Mouse (Mus musculus): ENCODE measurements at regions not wholly inside any gene's neighbourhood (a gene's known extent, or its start where the extent isn't known, plus 50 kb on each side); places are given as distances from the start of the nearest gene placed in this dataset.

DNA sequence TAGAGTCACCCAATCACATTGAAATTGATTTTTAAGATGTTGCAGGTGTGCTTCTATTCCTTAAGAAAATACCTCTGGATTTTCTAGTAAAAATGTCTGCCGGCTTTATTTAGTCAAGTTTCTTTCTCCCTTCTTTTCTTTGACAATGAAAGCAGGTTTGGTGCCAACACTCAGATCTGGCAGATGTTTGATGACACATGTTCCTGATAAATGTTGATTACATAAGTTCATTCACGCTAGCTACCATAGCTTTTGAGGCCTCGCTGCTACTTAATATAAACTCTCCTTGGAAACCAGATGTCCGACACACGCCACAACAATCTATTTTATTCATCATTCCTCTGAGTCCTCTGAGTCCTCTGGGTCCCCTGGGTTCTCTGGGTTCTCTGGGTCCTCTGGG lies 195.7 kb upstream of the Lpp start:
- H3K27me3 ChIP-seq (replicated peaks) = no peaks in the 10 kb centered on the region
- no peak overlapping the region for H3K4me3 ChIP-seq (replicated peaks)
- no peak for ATAC-seq (ENCODE audit: low FRiP score)
- H3K9me3 ChIP-seq (replicated peaks) = no peaks in the 10 kb centered on the region
- H3K4me1 ChIP-seq = no peaks in the 10 kb centered on the region
- H3K27ac ChIP-seq (replicated peaks) = no peak overlapping the region
- no peak overlapping the region for H3K4me2 ChIP-seq
- 74% methylated on average over 5 of the region's 5 CpGs for WGBS
- H3K9ac ChIP-seq (replicated peaks) = no peak overlapping the region
- no peaks in the 10 kb centered on the region for H3K36me3 ChIP-seq

DNA sequence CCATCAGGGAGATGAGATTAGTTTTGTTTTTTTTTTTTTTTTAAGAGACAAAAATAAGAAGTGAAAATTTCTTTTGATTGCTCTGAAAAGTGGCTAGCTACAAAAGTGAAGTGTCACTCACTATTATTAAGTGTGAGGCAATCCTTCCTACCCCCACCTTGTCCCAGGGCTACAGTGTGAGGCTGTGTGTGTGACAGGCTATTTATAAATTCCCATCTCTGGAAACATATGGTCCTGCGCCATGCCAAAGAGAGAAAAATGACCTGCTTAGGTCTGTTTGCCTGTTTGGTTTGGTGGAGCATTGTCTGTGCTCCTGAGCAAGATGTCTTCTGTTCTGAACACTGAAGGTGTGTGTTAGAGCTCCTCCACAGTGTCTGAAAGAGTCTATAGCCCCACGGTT lies 199.4 kb upstream of the Lpp start:
- H3K9me3 ChIP-seq (replicated peaks) = no peaks in the 10 kb centered on the region
- no peaks in the 10 kb centered on the region for H3K36me3 ChIP-seq
- ATAC-seq (ENCODE audit: low FRiP score) = no peak
- no peak overlapping the region for H3K27ac ChIP-seq (replicated peaks)
- no peak overlapping the region for H3K9ac ChIP-seq (replicated peaks)
- no peaks in the 10 kb centered on the region for H3K4me1 ChIP-seq
- H3K4me3 ChIP-seq (replicated peaks) = no peak overlapping the region
- H3K27me3 ChIP-seq (replicated peaks) = no peaks in the 10 kb centered on the region
- H3K4me2 ChIP-seq = no peak overlapping the region
- 82% methylated on average over 2 of the region's 2 CpGs for WGBS

DNA sequence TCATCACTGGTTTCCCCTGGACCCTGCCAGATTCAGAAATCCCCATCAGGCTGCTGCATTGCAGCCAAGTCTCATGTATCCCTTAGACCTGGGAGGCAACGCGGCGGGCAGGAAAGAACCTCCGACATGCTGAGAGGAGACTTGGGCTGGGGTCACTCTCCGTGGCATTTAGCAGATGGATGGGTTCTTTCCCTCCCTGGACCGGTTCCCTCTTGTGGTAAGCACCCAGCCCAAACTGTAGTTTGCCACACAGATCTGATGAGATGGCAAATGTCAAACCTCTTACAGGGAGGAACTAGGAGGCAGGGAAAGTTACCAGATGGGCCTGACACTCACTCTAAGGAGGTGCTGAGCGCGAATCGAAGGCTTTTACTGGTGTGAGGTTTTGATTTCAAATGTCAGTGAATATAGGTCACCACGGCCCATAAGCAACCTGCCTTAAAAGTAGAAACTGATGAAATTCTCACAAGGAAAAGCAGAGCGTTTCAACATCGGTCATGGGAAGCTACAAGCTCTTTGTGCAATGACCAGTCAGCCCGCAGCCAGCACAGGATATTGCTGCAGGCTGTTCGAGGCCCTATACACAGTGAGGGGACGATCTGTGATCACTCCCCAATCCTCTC lies 199.9 kb upstream of the Lpp start:
- Histone ChIP-seq H3K9me3 (replicated peaks) (no peaks in the 10 kb centered on the region), H3K4me2 (no peak overlapping the region), H3K36me3 (no peaks in the 10 kb centered on the region), H3K27ac (replicated peaks) (no peak overlapping the region), H3K4me3 (replicated peaks) (no peak overlapping the region), H3K9ac (replicated peaks) (no peak overlapping the region), H3K27me3 (replicated peaks) (no peaks in the 10 kb centered on the region), H3K4me1 (no peaks in the 10 kb centered on the region)
- no peak for ATAC-seq (ENCODE audit: low FRiP score)
- WGBS = 70% methylated on average over 15 of the region's 15 CpGs

DNA sequence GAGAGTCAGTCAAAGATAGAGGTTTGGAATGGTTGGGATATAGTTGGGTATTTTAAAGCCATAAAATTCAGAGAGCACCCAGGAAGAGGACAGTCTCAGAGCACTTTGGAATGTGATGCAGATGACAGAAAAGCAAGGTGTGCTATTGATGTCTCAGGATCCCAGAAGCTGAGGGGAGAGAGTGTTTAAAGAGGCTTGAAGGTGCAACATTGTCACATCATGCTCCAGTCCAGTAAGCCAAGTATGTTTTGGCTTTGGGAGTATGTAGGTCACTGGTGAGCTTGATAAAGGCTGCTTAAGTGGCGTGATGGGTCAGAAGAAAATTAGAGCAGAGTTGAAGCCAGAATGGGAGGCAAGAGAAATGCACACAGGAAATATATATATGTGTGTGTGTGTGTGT lies 201.3 kb upstream of the Lpp start:
- Histone ChIP-seq H3K4me2 (no peak overlapping the region), H3K27me3 (replicated peaks) (no peaks in the 10 kb centered on the region), H3K4me3 (replicated peaks) (no peak overlapping the region), H3K9me3 (replicated peaks) (no peaks in the 10 kb centered on the region), H3K27ac (replicated peaks) (no peak overlapping the region), H3K4me1 (no peaks in the 10 kb centered on the region), H3K36me3 (no peaks in the 10 kb centered on the region), H3K9ac (replicated peaks) (no peak overlapping the region)
- ATAC-seq (ENCODE audit: low FRiP score) = no peak
- WGBS = 85% methylated on average over 1 of the region's 1 CpGs

DNA sequence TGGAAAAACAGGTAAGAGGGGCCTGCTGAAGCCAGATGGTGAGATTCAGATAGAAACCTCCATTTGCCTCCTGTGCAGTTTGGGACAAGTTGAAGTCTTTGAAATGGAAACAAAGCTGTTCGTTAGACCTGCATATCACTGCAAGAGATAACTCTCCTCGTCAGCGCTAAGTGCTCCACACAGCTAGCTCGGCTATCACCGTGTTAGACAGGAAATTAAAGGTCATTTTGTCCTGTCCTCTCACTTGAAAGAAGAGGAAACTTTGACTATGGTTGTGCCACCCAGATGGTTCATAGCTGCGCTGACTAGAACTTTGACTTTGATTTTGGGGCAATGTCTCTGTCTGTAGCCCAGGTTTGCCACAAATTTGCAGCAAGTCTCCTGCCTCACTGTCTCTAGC lies 198.5 kb upstream of the Bcl6 start:
- Histone ChIP-seq H3K4me2 (no peak overlapping the region), H3K9me3 (replicated peaks) (no peaks in the 10 kb centered on the region), H3K4me1 (no peaks in the 10 kb centered on the region), H3K36me3 (no peaks in the 10 kb centered on the region), H3K9ac (replicated peaks) (no peak overlapping the region), H3K27me3 (replicated peaks) (no peaks in the 10 kb centered on the region), H3K4me3 (replicated peaks) (no peak overlapping the region), H3K27ac (replicated peaks) (no peak overlapping the region)
- WGBS = 89% methylated on average over 6 of the region's 6 CpGs
- ATAC-seq (ENCODE audit: low FRiP score) = no peak

DNA sequence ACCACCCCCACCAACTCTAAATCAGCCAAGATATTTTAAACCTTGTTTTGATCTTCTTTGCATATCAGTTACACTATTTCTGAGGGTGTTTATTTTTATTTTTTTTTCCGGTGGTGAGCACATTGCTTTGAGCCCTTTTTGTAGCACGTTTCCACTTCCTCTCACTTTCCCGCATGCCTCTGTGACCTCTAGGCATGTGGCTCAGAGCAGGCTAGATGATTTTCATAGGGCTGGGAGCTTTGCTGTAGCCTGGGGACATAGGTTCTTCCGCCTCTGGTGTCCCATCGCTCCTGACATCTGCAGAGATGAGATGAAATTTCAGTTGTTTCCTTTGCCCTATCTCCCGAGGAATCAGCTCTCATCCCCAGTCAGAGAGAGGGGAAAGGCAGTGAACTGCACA lies 197.3 kb upstream of the Bcl6 start:
- H3K4me1 ChIP-seq = no peaks in the 10 kb centered on the region
- no peaks in the 10 kb centered on the region for H3K9me3 ChIP-seq (replicated peaks)
- WGBS = 80% methylated on average over 6 of the region's 6 CpGs
- H3K4me3 ChIP-seq (replicated peaks) = no peak overlapping the region
- H3K27me3 ChIP-seq (replicated peaks) = no peaks in the 10 kb centered on the region
- H3K36me3 ChIP-seq = no peaks in the 10 kb centered on the region
- H3K9ac ChIP-seq (replicated peaks) = no peak overlapping the region
- ATAC-seq (ENCODE audit: low FRiP score) = no peak
- no peak overlapping the region for H3K4me2 ChIP-seq
- no peak overlapping the region for H3K27ac ChIP-seq (replicated peaks)

DNA sequence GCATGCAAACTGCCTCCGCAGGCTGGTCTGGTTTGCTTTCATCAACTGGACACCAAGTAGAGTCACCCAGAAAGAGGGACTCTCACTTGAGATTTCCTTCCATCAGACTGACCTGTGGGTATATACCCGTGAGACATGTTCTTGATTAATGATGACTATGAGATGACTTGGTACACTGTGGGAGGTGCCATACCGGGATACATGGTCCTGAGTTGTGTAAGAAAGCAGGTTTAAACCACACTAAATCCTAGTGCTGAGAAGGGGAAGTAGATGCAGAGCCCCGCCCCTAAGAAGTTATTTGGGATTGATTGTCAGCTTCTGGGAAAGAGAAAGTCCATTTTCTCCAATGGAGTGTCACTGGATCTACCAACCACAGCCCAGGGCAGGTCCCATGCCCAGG lies 196.2 kb upstream of the Bcl6 start:
- Histone ChIP-seq H3K4me3 (replicated peaks) (no peak overlapping the region), H3K9me3 (replicated peaks) (no peaks in the 10 kb centered on the region), H3K27me3 (replicated peaks) (no peaks in the 10 kb centered on the region), H3K4me1 (no peaks in the 10 kb centered on the region), H3K9ac (replicated peaks) (no peak overlapping the region), H3K27ac (replicated peaks) (no peak overlapping the region), H3K4me2 (no peak overlapping the region), H3K36me3 (no peaks in the 10 kb centered on the region)
- ATAC-seq (ENCODE audit: low FRiP score) = no peak
- 80% methylated on average over 4 of the region's 4 CpGs for WGBS

DNA sequence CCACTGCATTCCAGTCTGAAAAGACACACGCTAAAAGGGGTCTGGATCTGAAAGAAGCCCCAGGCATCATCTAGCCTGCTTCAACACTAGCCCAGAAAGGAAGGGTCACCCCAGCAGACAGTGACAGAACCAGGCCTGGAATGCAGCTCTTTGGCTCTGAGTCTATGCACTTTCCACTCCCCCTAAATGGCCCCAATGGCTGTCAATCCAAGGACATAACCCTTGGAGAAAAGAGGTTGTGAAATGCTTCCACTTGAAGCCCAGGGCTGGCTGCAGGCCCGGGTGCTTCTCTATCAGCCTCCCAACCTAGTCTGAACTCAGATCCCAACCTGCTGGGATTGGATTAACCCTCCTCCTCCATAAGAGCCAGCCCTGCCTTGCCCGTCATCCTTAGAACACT lies 194.6 kb upstream of the Bcl6 start:
- H3K36me3 ChIP-seq = no peaks in the 10 kb centered on the region
- no peak overlapping the region for H3K27ac ChIP-seq (replicated peaks)
- H3K9me3 ChIP-seq (replicated peaks) = no peaks in the 10 kb centered on the region
- no peak overlapping the region for H3K9ac ChIP-seq (replicated peaks)
- WGBS = 83% methylated on average over 3 of the region's 3 CpGs
- no peaks in the 10 kb centered on the region for H3K27me3 ChIP-seq (replicated peaks)
- no peak overlapping the region for H3K4me3 ChIP-seq (replicated peaks)
- no peak for ATAC-seq (ENCODE audit: low FRiP score)
- no peak overlapping the region for H3K4me2 ChIP-seq
- H3K4me1 ChIP-seq = no peaks in the 10 kb centered on the region

DNA sequence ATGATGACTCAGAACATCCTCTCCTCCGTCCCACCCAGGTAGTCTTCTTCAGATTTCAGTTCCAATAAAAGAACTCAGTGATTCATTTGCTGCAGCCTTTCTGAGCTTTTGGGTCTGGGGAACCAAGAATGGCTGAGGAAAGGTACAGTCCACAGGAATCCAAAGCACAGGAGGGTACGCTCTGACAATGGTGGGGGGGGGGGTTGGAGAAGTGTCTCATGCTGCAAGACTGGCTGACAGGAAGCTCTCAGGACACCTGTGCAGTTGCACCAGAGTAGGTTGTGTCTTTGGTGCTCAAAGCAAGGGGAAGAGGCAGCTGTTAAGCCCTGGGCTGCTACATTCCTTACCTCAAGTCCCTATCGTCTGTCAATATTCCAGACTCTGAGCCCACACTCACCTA lies 192.7 kb upstream of the Bcl6 start:
- no peak for ATAC-seq (ENCODE audit: low FRiP score)
- Histone ChIP-seq H3K27ac (replicated peaks) (no peak overlapping the region), H3K4me2 (no peak overlapping the region), H3K4me3 (replicated peaks) (no peak overlapping the region), H3K36me3 (no peaks in the 10 kb centered on the region), H3K27me3 (replicated peaks) (no peaks in the 10 kb centered on the region), H3K9me3 (replicated peaks) (no peaks in the 10 kb centered on the region), H3K4me1 (no peaks in the 10 kb centered on the region), H3K9ac (replicated peaks) (no peak overlapping the region)
- 91% methylated on average over 3 of the region's 3 CpGs for WGBS

DNA sequence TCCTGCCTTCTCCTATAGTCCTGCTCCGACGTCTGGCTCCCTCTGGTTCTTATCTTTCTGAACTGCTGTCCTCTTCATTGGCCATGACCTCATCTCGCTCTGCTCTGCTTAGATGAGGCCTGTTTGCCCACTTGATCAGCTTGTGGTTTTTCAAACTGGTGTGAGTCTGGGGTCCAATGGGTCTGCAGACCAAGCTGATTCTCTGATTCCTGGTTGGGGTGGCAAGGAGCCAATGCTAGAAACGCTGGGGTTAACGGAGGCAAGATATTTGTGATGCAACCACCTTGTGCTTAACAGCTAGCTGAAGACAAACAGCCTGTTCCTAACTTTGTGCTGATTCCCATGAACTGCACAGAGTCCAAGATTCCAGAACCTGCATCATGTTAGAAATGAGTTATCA lies 192.0 kb upstream of the Bcl6 start:
- Histone ChIP-seq H3K4me3 (replicated peaks) (no peak overlapping the region), H3K4me1 (no peaks in the 10 kb centered on the region), H3K36me3 (no peaks in the 10 kb centered on the region), H3K4me2 (no peak overlapping the region), H3K9me3 (replicated peaks) (no peaks in the 10 kb centered on the region), H3K27me3 (replicated peaks) (no peaks in the 10 kb centered on the region), H3K9ac (replicated peaks) (no peak overlapping the region), H3K27ac (replicated peaks) (no peak overlapping the region)
- no peak for ATAC-seq (ENCODE audit: low FRiP score)
- 91% methylated on average over 5 of the region's 5 CpGs for WGBS

DNA sequence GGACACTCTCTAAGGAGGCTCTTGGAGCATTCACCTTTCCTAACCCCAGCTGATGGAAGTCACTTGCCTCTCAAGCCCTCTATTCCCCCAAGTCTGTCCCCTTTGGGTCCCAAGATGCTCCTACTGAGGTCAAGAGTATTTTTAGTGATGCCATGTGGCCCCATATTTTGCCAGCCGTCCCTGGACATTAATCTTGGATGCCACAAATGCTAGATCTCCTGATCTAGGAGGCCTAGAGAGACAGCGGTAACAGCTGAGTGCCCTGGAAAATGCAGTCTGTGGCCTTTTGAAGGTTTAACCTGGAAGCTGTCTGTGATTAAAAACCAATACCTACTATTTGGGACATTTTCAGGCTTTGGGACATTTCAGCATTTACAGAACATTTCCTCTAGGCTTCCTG lies 188.9 kb upstream of the Bcl6 start:
- WGBS = 96% methylated on average over 2 of the region's 2 CpGs

DNA sequence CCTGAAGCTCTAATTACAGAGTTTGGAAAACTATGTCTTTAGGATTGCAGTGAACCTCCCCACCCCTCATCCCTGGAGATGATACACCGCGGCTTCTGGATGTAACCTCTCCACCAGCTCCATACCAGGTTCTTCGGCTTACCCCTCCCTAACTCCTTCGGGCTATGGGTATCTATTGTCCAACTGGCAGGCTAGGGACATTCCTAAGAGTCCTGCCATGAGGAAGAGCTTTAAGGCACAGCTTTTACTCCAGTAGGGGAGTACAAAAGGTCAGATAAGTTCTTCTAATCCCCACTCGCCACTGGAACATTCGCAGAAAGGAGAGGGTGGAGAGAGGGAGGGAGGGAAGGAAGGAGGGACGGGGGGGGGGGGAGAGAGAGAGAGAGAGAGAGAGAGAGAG lies 188.5 kb upstream of the Bcl6 start:
- no peak overlapping the region for H3K27ac ChIP-seq (replicated peaks)
- ATAC-seq (ENCODE audit: low FRiP score) = no peak

More for the DNA sequence above, 188.9 kb upstream of the Bcl6 start:
- no peaks in the 10 kb centered on the region for H3K4me1 ChIP-seq
- H3K9ac ChIP-seq (replicated peaks) = no peak overlapping the region
- H3K27me3 ChIP-seq (replicated peaks) = no peaks in the 10 kb centered on the region
- no peak for ATAC-seq (ENCODE audit: low FRiP score)
- no peaks in the 10 kb centered on the region for H3K9me3 ChIP-seq (replicated peaks)
- no peaks in the 10 kb centered on the region for H3K36me3 ChIP-seq
- no peak overlapping the region for H3K4me3 ChIP-seq (replicated peaks)
- no peak overlapping the region for H3K4me2 ChIP-seq
- H3K27ac ChIP-seq (replicated peaks) = no peak overlapping the region

DNA sequence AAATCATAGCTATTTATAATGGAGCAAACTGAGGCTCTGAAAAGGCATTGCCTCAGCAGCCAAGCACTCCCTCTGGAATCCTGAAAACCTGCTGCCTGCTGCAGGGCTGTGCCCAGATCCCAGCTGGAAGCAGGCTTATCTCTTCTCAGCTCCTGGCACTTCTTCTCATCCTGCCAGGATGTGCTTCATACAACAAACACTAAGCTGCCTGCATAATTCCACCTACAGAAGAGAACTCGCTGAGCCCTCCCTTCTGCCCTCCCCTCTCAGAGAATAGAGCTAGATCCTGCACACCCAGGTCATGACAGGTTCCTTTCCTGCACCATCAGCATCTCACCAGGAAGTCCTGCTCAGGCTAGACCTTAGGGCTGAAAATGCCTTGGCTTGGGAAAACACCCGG lies 187.4 kb upstream of the Bcl6 start:
- 70% methylated on average over 2 of the region's 2 CpGs for WGBS
- H3K9me3 ChIP-seq (replicated peaks) = no peaks in the 10 kb centered on the region
- no peak overlapping the region for H3K4me2 ChIP-seq
- H3K36me3 ChIP-seq = no peaks in the 10 kb centered on the region
- ATAC-seq (ENCODE audit: low FRiP score) = no peak
- no peak overlapping the region for H3K4me3 ChIP-seq (replicated peaks)
- H3K9ac ChIP-seq (replicated peaks) = no peak overlapping the region
- no peaks in the 10 kb centered on the region for H3K4me1 ChIP-seq
- no peaks in the 10 kb centered on the region for H3K27me3 ChIP-seq (replicated peaks)
- H3K27ac ChIP-seq (replicated peaks) = no peak overlapping the region

More for the DNA sequence above, 188.5 kb upstream of the Bcl6 start:
- 84% methylated on average over 7 of the region's 7 CpGs for WGBS
- H3K4me2 ChIP-seq = no peak overlapping the region
- no peak overlapping the region for H3K9ac ChIP-seq (replicated peaks)
- H3K4me3 ChIP-seq (replicated peaks) = no peak overlapping the region
- H3K4me1 ChIP-seq = no peaks in the 10 kb centered on the region
- no peaks in the 10 kb centered on the region for H3K36me3 ChIP-seq
- no peaks in the 10 kb centered on the region for H3K27me3 ChIP-seq (replicated peaks)
- no peaks in the 10 kb centered on the region for H3K9me3 ChIP-seq (replicated peaks)
